Mouse (Mus musculus) adrenal gland, adult (tissue): ENCODE data around the gene Gm21964.

ENCODE experiments used
- DNase-seq, 2 experiments: peaks; one replicate each; pipeline ENCODE4 v3.0.0; 2022 to 2023; ENCODE audit warnings: low spot score in 1 of 2; ENCODE audit not compliant: inconsistent age in 2 of 2

The Gm21964 gene

GRCm38 (mm10) chr8:110100907-110101306 is at the start of gene Gm21964:
Gene Gm21964, plus strand, starts transcription at chr8:110101207.
- no peak for DNase-seq

- no peak for DNase-seq
Observed at GRCm38 (mm10) chr8:110051208-110051607, 49.8 kb upstream of the Gm21964 start.

- DNase-seq: no peak
Observed at GRCm38 (mm10) chr8:110058207-110058606, 42.8 kb upstream of the Gm21964 start.

GRCm38 (mm10) chr8:110064161-110064560 is 36.8 kb upstream of the Gm21964 start:
- no peak for DNase-seq

GRCm38 (mm10) chr8:110064606-110065365 is 36.2 kb upstream of the Gm21964 start:
- no peak for DNase-seq

GRCm38 (mm10) chr8:110065676-110066075 is 35.3 kb upstream of the Gm21964 start:
- DNase-seq: no peak

- DNase-seq: peak in 1 of 2 experiments; percentile 37
Observed at GRCm38 (mm10) chr8:110069706-110070105, 31.3 kb upstream of the Gm21964 start.

GRCm38 (mm10) chr8:110071600-110071999 is 29.4 kb upstream of the Gm21964 start:
- peak; percentile 55 to 80 for DNase-seq

GRCm38 (mm10) chr8:110074496-110074895 is 26.5 kb upstream of the Gm21964 start:
- no peak for DNase-seq

GRCm38 (mm10) chr8:110079282-110080221 is 21.5 kb upstream of the Gm21964 start, which contains the start of gene Zfp612:
Gene Zfp612, plus strand, starts transcription at chr8:110079746.
- peak; percentile 77 to 87 for DNase-seq

- DNase-seq: no peak
Observed at GRCm38 (mm10) chr8:110082416-110083105, 18.4 kb upstream of the Gm21964 start.

GRCm38 (mm10) chr8:110091869-110092268 is 9.1 kb upstream of the Gm21964 start:
- peak in 1 of 2 experiments; percentile 46 for DNase-seq

- no peak for DNase-seq
Observed at GRCm38 (mm10) chr8:110101676-110102075, 669 bp downstream of the Gm21964 start.

GRCm38 (mm10) chr8:110102653-110103052 is 1.6 kb downstream of the Gm21964 start, which contains the start of gene Gm17720:
Gene Gm17720, minus strand, starts transcription at chr8:110102753.
- DNase-seq: no peak

- DNase-seq: peak; percentile 10 to 49
Observed at GRCm38 (mm10) chr8:110119715-110120114, 18.7 kb downstream of the Gm21964 start.

GRCm38 (mm10) chr8:110130537-110130936 is 29.5 kb downstream of the Gm21964 start:
- DNase-seq: peak; percentile 50 to 88

- no peak for DNase-seq
Observed at GRCm38 (mm10) chr8:110134236-110134635, 33.2 kb downstream of the Gm21964 start.

- no peak for DNase-seq
Observed at GRCm38 (mm10) chr8:110135515-110135914, 34.5 kb downstream of the Gm21964 start.

GRCm38 (mm10) chr8:110140156-110140555 is 39.1 kb downstream of the Gm21964 start:
- DNase-seq: no peak

GRCm38 (mm10) chr8:110140770-110141169 is 39.8 kb downstream of the Gm21964 start:
- no peak for DNase-seq

- peak; percentile 17 to 69 for DNase-seq
Observed at GRCm38 (mm10) chr8:110145538-110145937, 44.5 kb downstream of the Gm21964 start.
